Mouse (Mus musculus): ENCODE results near the gene Fam98c.

Gene Fam98c

DNA sequence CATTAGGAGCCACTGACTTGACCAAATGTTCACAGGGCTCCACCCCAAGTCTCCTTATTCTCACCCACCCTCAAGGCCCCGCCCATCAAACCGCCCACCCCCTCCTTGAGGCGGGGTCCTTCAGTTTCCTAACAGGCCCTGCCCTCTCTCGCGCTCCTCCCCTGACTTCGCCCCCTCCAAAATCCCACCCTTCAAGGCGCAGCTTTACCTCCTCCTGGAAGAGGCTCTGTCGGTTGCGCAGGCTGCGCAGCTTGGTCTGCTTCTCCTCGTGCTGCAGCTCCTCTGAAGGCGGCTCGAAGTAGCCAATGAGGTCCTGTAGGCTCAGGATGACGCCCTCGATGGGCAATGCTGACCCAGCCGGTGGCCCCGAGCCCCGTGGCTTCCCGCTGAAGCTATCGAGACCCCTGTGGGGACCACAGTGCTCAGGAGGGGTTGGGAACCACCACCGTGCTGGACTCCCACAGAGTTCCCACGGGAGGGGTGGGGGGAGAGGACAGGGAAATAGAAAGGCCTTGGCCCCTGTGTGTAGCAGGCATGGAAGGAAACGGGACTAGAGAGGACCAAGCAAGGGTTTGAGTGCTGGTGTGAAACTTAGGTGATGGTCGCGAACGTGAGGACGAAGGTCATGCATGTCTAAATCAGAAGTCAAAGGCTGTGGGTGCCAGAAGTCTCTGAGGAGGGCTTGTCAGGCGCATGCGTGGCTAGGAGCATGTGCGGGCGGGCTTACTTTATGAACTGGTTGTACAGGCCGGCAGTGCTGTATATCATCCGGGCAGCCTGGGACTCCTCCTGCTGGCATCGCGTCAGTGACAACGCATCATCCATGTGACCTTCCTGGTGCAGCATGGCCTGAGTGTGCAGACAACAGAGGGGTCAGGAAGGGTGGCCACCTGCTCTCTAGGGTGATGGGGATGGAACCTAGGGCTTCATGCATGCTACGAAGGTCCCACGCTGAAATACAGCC, 46.8 kb downstream of the Fam98c start:
- peak in 1 of 2 experiments; percentile 59 for DNase-seq (ENCODE audit: low spot score in 2 of 2)
